Mouse (Mus musculus): ENCODE measurements at regions not wholly inside any gene's neighbourhood (a gene's known extent, or its start where the extent isn't known, plus 50 kb on each side); places are given as distances from the start of the nearest gene placed in this dataset.

- no peak for DNase-seq (ENCODE audit: low spot score in 2 of 2)
Observed at GRCm38 (mm10) chr14:106052585-106053551, 53.1 kb upstream of the Trim52 start.

Data from layer of hippocampus, adult 18-20 months (tissue).